Mouse (Mus musculus) cortical plate, adult 2 months (tissue): Measurements from ENCODE around the gene Pink1. TPM values are rescaled to one million over a fixed set of nuclear protein-coding genes. Genes with fewer than 3 reads are reported as not detected.

ENCODE experiments used
- H3K27ac ChIP-seq: fragments of 200-500 bp; 2 replicates; pipeline ENCODE4 v1.5.1; 2012; ENCODE audit warnings: low read length, control low read depth, inconsistent platforms; ENCODE audit not compliant: insufficient read depth
- H3K4me1 ChIP-seq: fragments of 200-500 bp; 2 replicates; pipeline ENCODE4 v1.6.1; 2011; ENCODE audit warnings: low read length; ENCODE audit not compliant: control insufficient read depth, insufficient read depth
- H3K4me3 ChIP-seq: fragments of 200-500 bp; 2 replicates; pipeline ENCODE4 v1.5.1; 2011; ENCODE audit warnings: mild to moderate bottlenecking, low read length, control low read depth; ENCODE audit not compliant: insufficient read depth
- CTCF ChIP-seq: fragments of 200-500 bp; IDR thresholded peaks from 2 replicates; pipeline ENCODE4 v1.5.1; 2011; ENCODE audit warnings: mild to moderate bottlenecking, control low read depth, low read length; ENCODE audit not compliant: insufficient read depth; ENCODE audit errors: extremely low read depth
- POLR2A ChIP-seq: fragments of 200-500 bp; IDR thresholded peaks from 2 replicates; pipeline ENCODE4 v1.6.1; 2011; ENCODE audit warnings: mild to moderate bottlenecking, low read length, control low read depth; ENCODE audit not compliant: insufficient read depth; ENCODE audit errors: extremely low read depth
- polyA plus RNA-seq: library from polyadenylated mRNA; depleted of rRNA; stranded (reverse); fragments of >200 nt; gene quantifications from 2 replicates; pipeline ENCODE4 v1.2.3, GENCODE M21; 2012; rRNA removed

The Pink1 gene
- polyA plus RNA-seq, 1 experiment = 411 TPM

DNA sequence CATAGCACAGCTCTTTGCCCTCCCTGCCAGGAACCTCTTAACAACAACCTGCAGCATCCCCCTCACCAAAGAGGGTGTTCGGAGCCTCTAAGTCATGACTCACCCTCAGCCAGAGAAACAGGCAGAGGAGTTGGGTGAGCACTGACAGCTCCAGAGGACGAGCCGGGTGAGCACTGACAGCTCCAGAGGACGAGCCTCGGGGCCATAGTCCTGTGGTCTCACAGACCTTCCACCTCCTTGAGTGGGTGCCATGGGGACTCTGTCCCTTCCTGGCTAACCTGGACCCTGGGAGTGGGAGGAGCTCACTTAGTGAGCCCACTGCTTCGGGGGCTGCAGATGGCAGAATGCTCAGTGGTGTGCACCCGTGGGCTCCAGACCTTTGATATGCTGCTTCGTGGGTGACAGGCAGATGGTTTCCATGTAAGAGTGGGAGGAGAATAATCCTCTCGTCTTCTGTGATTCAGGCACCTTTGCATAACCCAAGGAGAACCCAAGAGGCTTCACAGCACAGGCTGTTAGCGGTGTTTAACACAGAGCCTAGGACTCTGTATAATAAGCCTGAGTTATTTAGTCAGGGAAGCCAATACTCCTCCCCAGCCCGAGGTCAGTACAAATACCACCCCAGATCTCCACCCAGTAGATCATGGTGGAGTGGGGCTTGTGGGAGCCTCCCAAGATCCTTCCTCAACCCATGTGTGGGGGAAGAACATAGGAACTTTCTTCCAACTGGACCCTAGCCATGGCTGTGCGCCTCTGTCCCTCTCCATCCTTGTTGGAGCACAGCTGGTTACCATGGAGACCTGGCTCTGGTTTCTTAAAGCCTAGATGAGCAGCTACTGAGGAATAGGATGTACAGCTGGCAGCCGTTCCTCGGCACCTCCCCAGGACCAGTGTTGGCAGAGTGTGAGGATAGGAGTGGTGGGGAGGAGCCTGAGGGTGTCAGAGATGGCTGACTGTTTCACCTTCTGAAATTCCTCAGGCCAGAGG lies 53.8 kb downstream of the Pink1 start:
- Histone ChIP-seq H3K4me3 (no peak overlapping the region), H3K4me1 (peaks cover 2% of the 10 kb centered on the region; the same call in 1 of the 2 replicates), H3K27ac (peak overlapping the region; percentile 84)
- TF ChIP-seq CTCF (no peak), POLR2A (no peak)

DNA sequence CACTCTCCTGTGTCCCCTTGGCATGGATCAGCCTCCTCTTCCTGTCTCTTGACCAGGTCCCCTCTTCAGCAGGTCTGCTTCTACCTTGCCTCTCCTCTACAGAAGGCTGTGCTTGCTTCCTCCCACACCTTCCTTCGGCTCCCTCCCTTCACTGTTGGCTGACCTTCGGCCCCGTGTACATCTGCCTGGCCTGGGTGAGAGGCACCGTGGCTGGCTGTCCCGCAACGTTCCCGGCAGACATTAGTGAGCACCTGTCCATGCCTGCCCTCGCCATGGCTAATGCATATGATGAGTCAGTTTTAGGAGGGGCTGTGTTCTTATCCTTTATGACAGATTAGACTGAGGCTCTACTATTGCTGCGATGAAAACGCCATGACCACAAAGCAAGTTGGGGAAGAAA lies 58.2 kb downstream of the Pink1 start:
- Histone ChIP-seq H3K4me3 (no peak overlapping the region), H3K4me1 (peaks cover 5% of the 10 kb centered on the region), H3K27ac (no peak overlapping the region)
- TF ChIP-seq CTCF = no peak
- no peak for TF ChIP-seq POLR2A

Other genes starting within 250 kb of the Pink1 start
- gene Hp1bp3, start 110.0 kb downstream of the Pink1 start, polyA plus RNA-seq = 156 and 165 TPM in 2 replicates
- 89.7 and 93.2 TPM in 2 replicates for gene Sh2d5, start 75.9 kb downstream of the Pink1 start, polyA plus RNA-seq
- 28.7 and 29.2 TPM in 2 replicates for gene Kif17, start 75.9 kb downstream of the Pink1 start, polyA plus RNA-seq
- 96.7 and 99.4 TPM in 2 replicates for gene Ddost, start 21.6 kb downstream of the Pink1 start, polyA plus RNA-seq
- gene Cda, start 41.7 kb upstream of the Pink1 start, polyA plus RNA-seq = 2.9 and 3.7 TPM in 2 replicates
- 19.1 and 19.2 TPM in 2 replicates for gene Fam43b, start 70.2 kb upstream of the Pink1 start, polyA plus RNA-seq
- gene Mul1, start 108.4 kb upstream of the Pink1 start, polyA plus RNA-seq = 28.2 and 30.6 TPM in 2 replicates
- 995 and 1,039 TPM in 2 replicates for gene Camk2n1, start 128.0 kb upstream of the Pink1 start, polyA plus RNA-seq